Mouse (Mus musculus) CD8-positive naive resting alpha-beta T cell, adult 2 months (primary cell): Measurements from ENCODE around the gene Gm10491.

Source experiments
- DNase-seq, 2 experiments: peaks; one replicate each; pipeline ENCODE4 v3.0.0; 2022; ENCODE audit warnings: low read depth in 2 of 2, low spot score in 2 of 2

Gm10491 gene

DNA sequence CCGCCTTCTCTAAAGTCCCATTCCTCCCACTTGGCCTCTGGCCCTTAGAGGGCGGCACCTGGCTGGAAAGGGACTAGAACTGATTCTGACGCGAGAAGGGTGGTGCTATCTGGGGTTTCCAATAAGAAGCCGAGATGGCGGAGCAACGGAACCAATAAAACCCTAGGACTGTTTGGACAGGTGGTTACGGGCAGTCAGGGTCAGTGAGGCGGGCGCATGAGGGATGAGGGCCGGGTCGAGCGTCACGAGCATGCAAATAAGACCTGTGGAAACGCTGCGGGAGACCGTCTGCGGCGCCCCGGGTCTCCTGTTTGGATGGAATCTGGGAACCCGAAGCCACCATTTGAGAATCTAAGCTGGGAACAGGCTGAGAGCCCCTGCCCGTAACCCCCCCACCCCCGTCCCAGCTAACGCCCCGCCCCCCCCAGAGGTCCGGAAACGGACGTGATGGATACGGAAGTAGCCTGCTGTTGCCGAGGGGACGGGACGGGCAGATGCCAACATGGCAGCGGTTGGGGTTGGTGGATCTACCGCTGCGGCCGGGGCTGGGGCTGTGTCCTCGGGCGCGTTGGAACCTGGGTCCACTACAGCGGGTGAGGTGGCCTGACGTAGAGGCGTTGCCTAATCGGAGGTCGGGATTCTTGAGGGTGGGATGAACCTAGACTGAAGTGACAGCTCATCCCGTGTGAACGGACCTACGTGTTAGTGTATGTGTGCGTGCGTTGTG is 23.6 kb downstream of the Gm10491 start, which contains the start of gene Slc35a2:
Gene Slc35a2 (plus strand): TSS at position 188 of the 727 bp plus-strand sequence.
- DNase-seq, result peak in 1 of 2 experiments; percentile 50

GRCm38 (mm10) chrX:7879819-7880218 is 27.8 kb downstream of the Gm10491 start:
- DNase-seq, result peak; percentile 57 to 68

- DNase-seq, result peak in 1 of 2 experiments; percentile 28
These were observed 29.1 kb downstream of the Gm10491 start for GRCm38 (mm10) chrX:7878495-7878894.

DNA sequence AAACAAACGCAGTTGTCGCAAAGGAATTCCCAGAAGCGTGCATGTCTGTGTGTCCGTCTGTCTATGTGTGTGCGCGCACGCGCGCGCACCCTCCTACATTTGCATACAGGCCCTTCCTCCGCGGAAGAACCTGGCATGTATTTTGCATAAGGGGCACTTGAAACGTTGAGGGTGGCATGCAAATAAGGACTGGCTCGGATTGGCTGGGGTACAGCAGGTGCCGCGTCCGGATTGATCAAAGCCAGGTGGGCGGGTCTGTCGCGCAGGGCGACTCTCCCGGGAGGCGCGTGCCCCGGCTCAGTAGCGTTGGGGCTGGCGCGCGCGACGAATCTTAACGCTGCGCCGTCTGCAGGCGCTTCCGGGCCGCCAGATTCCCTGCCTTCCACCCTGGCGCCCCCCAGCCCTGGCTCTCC is 29.6 kb downstream of the Gm10491 start, which contains the start of gene Pim2:
Gene Pim2 (plus strand): TSS at position 256 of the 413 bp plus-strand sequence.
- peak; percentile 81 to 82 for DNase-seq

GRCm38 (mm10) chrX:7869826-7870225 is 37.8 kb downstream of the Gm10491 start:
- no peak for DNase-seq

- no peak for DNase-seq
These were observed 39.1 kb downstream of the Gm10491 start for GRCm38 (mm10) chrX:7868506-7868905.

DNA sequence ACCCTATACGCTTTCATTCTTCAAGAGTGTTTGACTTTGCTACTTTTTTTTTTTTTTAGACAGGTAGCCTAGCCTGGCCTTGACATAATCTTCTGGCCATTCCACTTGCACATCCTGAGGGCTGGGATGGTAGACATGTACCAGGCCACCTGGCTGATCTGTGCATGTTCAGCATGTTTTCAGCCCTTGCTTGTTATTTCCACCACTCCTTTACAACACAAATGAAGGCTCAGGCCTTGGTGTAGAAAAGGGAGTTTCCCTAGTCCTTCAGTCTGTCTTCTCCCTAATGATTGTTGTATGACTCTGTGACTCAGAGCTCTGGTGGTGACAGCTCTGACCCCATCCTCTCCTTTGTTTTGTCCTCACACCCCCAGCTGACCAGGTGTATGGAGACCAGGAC is 40.5 kb downstream of the Gm10491 start:
- DNase-seq, result no peak

DNA sequence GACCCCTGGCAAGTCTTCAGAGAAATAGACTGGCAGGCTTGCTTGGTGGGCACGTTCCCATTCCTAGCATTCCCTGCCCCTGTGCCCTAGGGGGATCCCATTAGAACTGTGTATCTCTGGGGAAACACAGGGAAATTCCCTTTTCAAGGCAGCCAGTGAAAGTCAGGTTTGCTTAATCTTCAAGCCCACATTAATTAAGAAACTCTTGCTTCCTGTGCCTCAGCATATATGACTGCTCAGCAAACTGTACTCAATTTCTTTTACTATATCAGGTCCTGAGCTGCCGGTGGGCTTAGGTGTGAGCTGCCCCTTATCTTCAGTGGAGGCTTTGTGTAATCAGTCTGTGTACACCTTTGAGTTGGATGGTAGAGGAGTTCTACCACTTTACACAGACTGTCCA is 41.8 kb downstream of the Gm10491 start:
- DNase-seq, result no peak

GRCm38 (mm10) chrX:7865343-7865742 is 42.3 kb downstream of the Gm10491 start:
- peak; percentile 62 to 73 for DNase-seq

GRCm38 (mm10) chrX:7864551-7864950 is 43.1 kb downstream of the Gm10491 start:
- no peak for DNase-seq

DNA sequence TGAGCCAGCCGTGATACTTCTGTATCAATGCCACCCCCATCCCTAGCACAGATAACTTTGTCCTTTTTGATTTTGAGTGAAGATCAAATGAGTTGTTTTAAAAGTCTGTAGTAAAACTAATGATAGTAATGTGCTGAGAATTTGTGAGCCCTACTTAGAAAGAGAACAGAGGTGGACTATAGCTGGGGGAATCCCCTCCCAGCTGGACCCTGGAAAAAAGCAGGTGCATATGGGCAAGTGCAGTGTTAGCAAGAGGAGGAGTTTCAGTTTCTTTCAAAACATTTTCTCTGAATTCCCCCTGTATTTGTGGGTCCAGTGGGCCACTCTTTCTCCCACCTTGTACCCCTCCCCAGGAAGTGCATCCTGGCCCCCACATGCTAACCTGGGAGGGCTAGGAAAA is 44.5 kb downstream of the Gm10491 start:
- no peak for DNase-seq

DNA sequence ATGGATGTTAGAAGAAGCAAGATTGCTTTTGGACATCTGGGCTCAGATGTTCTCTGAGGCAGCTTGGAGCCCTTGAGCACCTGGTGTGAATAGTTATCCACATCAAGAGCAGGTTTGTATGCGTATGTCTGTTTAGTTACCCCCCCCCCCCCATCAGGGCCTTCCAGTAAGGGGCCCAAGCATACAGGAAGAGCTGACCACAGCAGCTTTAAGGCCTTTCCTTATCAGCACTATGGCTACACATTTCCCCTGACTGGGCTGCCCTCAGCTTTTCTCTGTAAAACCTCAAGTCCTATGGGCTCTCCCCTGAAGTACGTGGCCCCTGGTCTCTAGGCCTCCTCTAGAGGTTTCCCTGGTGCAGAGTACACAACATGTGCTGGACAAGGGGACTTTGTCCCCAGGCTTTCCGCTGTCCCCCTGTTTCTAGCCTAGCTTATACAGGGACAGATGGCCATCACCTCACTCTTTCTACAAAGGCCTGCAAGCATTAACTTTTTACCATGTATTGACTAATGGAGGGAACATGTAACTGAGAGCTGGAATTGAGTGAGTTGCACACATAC is 48.4 kb downstream of the Gm10491 start:
- DNase-seq, result no peak
